Mouse (Mus musculus) sigmoid colon, adult 10 weeks (tissue): ENCODE data around the gene Leng9. TPM values are rescaled to one million over a fixed set of nuclear protein-coding genes. Genes with fewer than 3 reads are reported as not detected.

Experiments
- polyA plus RNA-seq: library from polyadenylated mRNA; stranded (reverse); fragments of 350-450 nt; fragmentation: Illumina TruSeq; extraction: RNeasy Lipid Tissue Mini Kit (QIAGEN cat#74804); gene quantifications from one replicate; pipeline ENCODE4 v1.2.3, GENCODE M21; 2014; ENCODE audit warnings: low read depth, low replicate concordance

Leng9 gene
- polyA plus RNA-seq, result 4.1 TPM

GRCm38 (mm10) chr7:4150059-4150541, at the start of gene Leng9:
Gene Leng9 (minus strand): TSS chr7:4150374.

DNA sequence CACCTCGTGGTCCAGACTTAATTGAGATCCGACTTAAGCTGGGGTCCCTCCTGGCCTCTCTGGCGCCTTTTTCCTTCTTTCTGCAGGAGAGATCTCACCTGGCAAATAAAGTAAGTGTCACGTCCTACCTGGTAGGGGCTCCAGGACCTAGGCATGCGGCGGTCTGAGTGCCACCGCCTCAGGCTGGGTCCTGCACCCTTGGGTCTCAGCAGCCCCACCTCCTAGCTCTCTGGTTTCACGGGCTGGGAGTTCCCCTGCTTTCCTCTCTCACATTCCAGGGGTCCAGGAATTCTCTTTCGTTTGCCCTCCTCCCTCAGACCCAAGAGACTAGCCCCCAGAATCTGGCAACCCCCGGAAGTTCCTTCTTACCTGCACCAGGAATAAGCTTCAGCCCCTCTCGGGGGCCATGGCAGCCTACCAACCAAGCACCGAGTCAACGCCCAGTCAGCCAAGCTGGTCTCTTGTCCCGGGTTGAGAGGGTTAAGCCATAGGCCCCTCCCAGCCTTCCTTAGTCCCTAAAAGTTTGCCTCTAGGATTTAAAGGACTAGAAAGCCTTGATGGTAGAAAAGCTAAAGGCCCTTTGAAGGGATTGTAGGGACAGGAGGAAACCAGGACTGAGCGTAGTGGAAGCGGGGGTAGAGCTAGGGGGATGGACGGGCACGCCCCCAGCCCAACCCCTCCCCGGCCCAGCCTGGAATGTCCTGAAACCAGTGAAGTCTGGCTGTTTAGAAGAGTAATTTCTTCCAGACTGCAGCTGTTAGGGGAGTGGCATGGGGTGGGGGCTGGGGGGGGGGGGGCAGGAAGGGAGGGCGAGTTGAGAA, 14.1 kb upstream of the Leng9 start, which contains the start of gene Cdc42ep5:
Gene Cdc42ep5, minus strand, starts transcription at position 771 of the 821 bp plus-strand sequence.

GRCm38 (mm10) chr7:4136771-4137531, 13.2 kb downstream of the Leng9 start, which contains the start of gene Leng8:
Gene Leng8 (plus strand): TSS chr7:4137039.

GRCm38 (mm10) chr7:4119344-4119902, 30.8 kb downstream of the Leng9 start, which contains the start of gene Ttyh1:
Gene Ttyh1 (plus strand): TSS chr7:4119408.

Other genes with a start within 250 kb of the Leng9 start
- gene Lilra6, start 234.9 kb downstream of the Leng9 start, polyA plus RNA-seq, result 0.50 TPM
- 10.2 TPM for gene Lair1, start 87.2 kb downstream of the Leng9 start, polyA plus RNA-seq
- gene Ttyh1, start 31.0 kb downstream of the Leng9 start, polyA plus RNA-seq, result 5.6 TPM
- gene Leng8, start 13.3 kb downstream of the Leng9 start, polyA plus RNA-seq, result 48.4 TPM
- gene Cdc42ep5, start 14.5 kb upstream of the Leng9 start, polyA plus RNA-seq, result 4.9 TPM
- gene Lilra5, start 87.4 kb upstream of the Leng9 start, polyA plus RNA-seq, result 2.7 TPM
- gene Ncr1, start 187.3 kb upstream of the Leng9 start, polyA plus RNA-seq, result 0.69 TPM
- gene Gp6, start 247.4 kb upstream of the Leng9 start, polyA plus RNA-seq, result 2.2 TPM